24 mouse cellular contexts compared by ENCODE assay signal in the genomic region with DNA sequence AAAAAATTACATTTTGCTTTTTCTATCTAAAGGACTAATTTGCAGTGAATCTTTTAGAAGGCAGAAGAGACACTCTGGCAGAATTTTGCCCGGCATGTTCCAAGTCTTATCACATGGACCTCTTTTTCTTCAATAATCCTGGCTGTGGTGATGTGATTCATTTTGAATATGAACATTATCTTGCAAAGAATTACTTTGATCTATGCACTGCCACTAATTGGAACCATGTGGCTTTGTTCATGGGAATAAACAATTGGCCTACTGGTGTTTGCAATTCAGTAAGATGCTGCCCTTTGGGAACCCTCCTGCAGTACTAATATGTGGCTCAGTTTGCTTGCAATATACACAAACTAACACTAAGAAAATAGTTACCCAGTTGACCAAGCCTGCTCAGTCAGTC.
DNase-seq lines count a peak whose midpoint lies in the region; ATAC-seq lines count a peak whose summit lies in the region.
"Had no signal": no experiment of that assay in that cellular context is flagged by ENCODE, and none has a peak within 500 bp of the region (broad histone marks: within the 10 kb centered on the region; RNA-seq: fewer than 3 reads in every experiment).

No protein-coding gene starts in this region.

- peak; percentile 7 for DNase-seq in embryonic facial prominence, embryonic 11.5 days (ENCODE audit: low spot score)
- no peak for DNase-seq in embryonic facial prominence, embryonic 10.5 days (ENCODE audit: low spot score)
- peak; percentile 84 for DNase-seq in Muller cell, postnatal 12 days (ENCODE audit: inconsistent ontology term)
- DNase-seq in embryonic facial prominence, embryonic 14.5 days (ENCODE audit: low spot score), result peak; percentile 2
- no peak for DNase-seq in embryo, embryonic 10 days (ENCODE audit: low spot score)
- DNase-seq in adrenal gland, adult 8-10 months, result no peak
- DNase-seq: adrenal gland, postnatal 14 days; cerebellum, adult 18-20 months; cerebellum, adult 9-10 months; cerebellum, postnatal 14 days; embryo, embryonic 11 days; gastrocnemius, postnatal 25 days; heart, adult 18-20 months; heart, postnatal 14 days had no signal

- no peaks in the 10 kb centered on the region for H3K27me3 ChIP-seq in embryonic facial prominence, embryonic 11.5 days (ENCODE audit: control insufficient read depth, insufficient read depth, low read length)
- H3K27me3 ChIP-seq in embryonic facial prominence, embryonic 10.5 days (replicated peaks; ENCODE audit: low read depth, poor library complexity, severe bottlenecking), result no peaks in the 10 kb centered on the region
- no peaks in the 10 kb centered on the region for H3K27me3 ChIP-seq in embryonic facial prominence, embryonic 14.5 days (replicated peaks; ENCODE audit: control insufficient read depth, insufficient read depth, low read length)
- H3K27me3 ChIP-seq: embryonic facial prominence, embryonic 12.5 days; forebrain, embryonic 12.5 days; forebrain, embryonic 15.5 days; heart, embryonic 12.5 days; heart, embryonic 15.5 days; hindbrain, embryonic 12.5 days; hindbrain, embryonic 15.5 days; Patski had no signal

- no peak overlapping the region for H3K4me2 ChIP-seq in embryonic facial prominence, embryonic 11.5 days (ENCODE audit: low read depth, low read length)
- H3K4me2 ChIP-seq in embryonic facial prominence, embryonic 14.5 days (ENCODE audit: low read depth, low read length), result no peak overlapping the region
- H3K4me2 ChIP-seq: embryonic facial prominence, embryonic 12.5 days; forebrain, embryonic 12.5 days; forebrain, embryonic 15.5 days; heart, embryonic 12.5 days; heart, embryonic 15.5 days; hindbrain, embryonic 12.5 days; hindbrain, embryonic 15.5 days had no signal

- no peak for ATAC-seq in embryonic facial prominence, embryonic 11.5 days (replicated peaks; ENCODE audit: insufficient number of reproducible peaks, low FRiP score, low TSS enrichment, low read depth)
- ATAC-seq in embryonic facial prominence, embryonic 14.5 days (ENCODE audit: low read depth), result no peak
- ATAC-seq: forebrain, embryonic 15.5 days; intestine, postnatal 0 days; Patski had no signal

- no peaks in the 10 kb centered on the region for H3K36me3 ChIP-seq in embryonic facial prominence, embryonic 11.5 days (replicated peaks; ENCODE audit: control insufficient read depth, insufficient read depth, low read depth, low read length)
- H3K36me3 ChIP-seq in embryonic facial prominence, embryonic 10.5 days (replicated peaks), result no peaks in the 10 kb centered on the region
- H3K36me3 ChIP-seq in embryonic facial prominence, embryonic 14.5 days (ENCODE audit: control insufficient read depth, insufficient read depth, low read length), result no peaks in the 10 kb centered on the region
- H3K36me3 ChIP-seq: embryonic facial prominence, embryonic 12.5 days; forebrain, embryonic 12.5 days; forebrain, embryonic 15.5 days; heart, embryonic 12.5 days; heart, embryonic 15.5 days; hindbrain, embryonic 12.5 days; hindbrain, embryonic 15.5 days had no signal

- no peak overlapping the region for H3K27ac ChIP-seq in embryonic facial prominence, embryonic 11.5 days (replicated peaks; ENCODE audit: low read depth, low read length)
- H3K27ac ChIP-seq in embryonic facial prominence, embryonic 10.5 days (replicated peaks), result no peak overlapping the region
- no peak overlapping the region for H3K27ac ChIP-seq in embryonic facial prominence, embryonic 14.5 days (replicated peaks; ENCODE audit: low read depth, low read length)
- H3K27ac ChIP-seq: embryonic facial prominence, embryonic 12.5 days; forebrain, embryonic 12.5 days; forebrain, embryonic 15.5 days; heart, embryonic 15.5 days; hindbrain, embryonic 12.5 days; hindbrain, embryonic 15.5 days had no signal

- H3K9me3 ChIP-seq in embryonic facial prominence, embryonic 11.5 days (replicated peaks; ENCODE audit: control insufficient read depth, low read length), result no peaks in the 10 kb centered on the region
- H3K9me3 ChIP-seq in embryonic facial prominence, embryonic 10.5 days, result no peaks in the 10 kb centered on the region
- H3K9me3 ChIP-seq in embryonic facial prominence, embryonic 14.5 days (ENCODE audit: control insufficient read depth, low read length), result no peaks in the 10 kb centered on the region
- H3K9me3 ChIP-seq: embryonic facial prominence, embryonic 12.5 days; forebrain, embryonic 12.5 days; forebrain, embryonic 15.5 days; heart, embryonic 15.5 days; hindbrain, embryonic 12.5 days; hindbrain, embryonic 15.5 days had no signal

- H3K4me3 ChIP-seq in embryonic facial prominence, embryonic 11.5 days (ENCODE audit: low read depth, low read length), result no peak overlapping the region
- H3K4me3 ChIP-seq in embryonic facial prominence, embryonic 10.5 days, result no peak overlapping the region
- H3K4me3 ChIP-seq in embryonic facial prominence, embryonic 14.5 days (ENCODE audit: low read depth, low read length), result no peak overlapping the region
- H3K4me3 ChIP-seq: embryonic facial prominence, embryonic 12.5 days; erythroblast, embryonic 14.5 days; forebrain, embryonic 12.5 days; forebrain, embryonic 15.5 days; heart, embryonic 12.5 days; heart, embryonic 15.5 days; hindbrain, embryonic 12.5 days; hindbrain, embryonic 15.5 days had no signal

- no peaks in the 10 kb centered on the region for H3K4me1 ChIP-seq in embryonic facial prominence, embryonic 11.5 days (ENCODE audit: control insufficient read depth, insufficient read depth, low read length)
- H3K4me1 ChIP-seq in embryonic facial prominence, embryonic 10.5 days, result no peaks in the 10 kb centered on the region
- no peaks in the 10 kb centered on the region for H3K4me1 ChIP-seq in embryonic facial prominence, embryonic 14.5 days (ENCODE audit: control insufficient read depth, insufficient read depth, low read length)
- H3K4me1 ChIP-seq: embryonic facial prominence, embryonic 12.5 days; forebrain, embryonic 12.5 days; forebrain, embryonic 15.5 days; heart, embryonic 12.5 days; heart, embryonic 15.5 days; hindbrain, embryonic 12.5 days; hindbrain, embryonic 15.5 days had no signal

- 50% methylated on average over 1 of the region's 1 CpGs for WGBS in embryonic facial prominence, embryonic 11.5 days
- 69% methylated on average over 1 of the region's 1 CpGs for WGBS in embryonic facial prominence, embryonic 10.5 days
- WGBS in embryonic facial prominence, embryonic 14.5 days, result 45% methylated on average over 1 of the region's 1 CpGs

- no peak overlapping the region for H3K9ac ChIP-seq in embryonic facial prominence, embryonic 11.5 days (replicated peaks; ENCODE audit: low read length)
- H3K9ac ChIP-seq in embryonic facial prominence, embryonic 14.5 days (ENCODE audit: low read depth, low read length), result no peak overlapping the region
- H3K9ac ChIP-seq: embryonic facial prominence, embryonic 12.5 days; forebrain, embryonic 12.5 days; forebrain, embryonic 15.5 days; heart, embryonic 12.5 days; heart, embryonic 15.5 days; hindbrain, embryonic 12.5 days; hindbrain, embryonic 15.5 days had no signal

Comparison
In these comparisons a context has a peak if more than half of its experiments do, and no peak if none do; other contexts are left out.
1. DNase-seq: peak in embryonic facial prominence, embryonic 11.5 days (single experiment), Muller cell, postnatal 12 days (single experiment) and embryonic facial prominence, embryonic 14.5 days (single experiment); none in embryonic facial prominence, embryonic 10.5 days (single experiment), embryo, embryonic 10 days (single experiment) and adrenal gland, adult 8-10 months (single experiment).